Mouse (Mus musculus) 416B (cell line): ENCODE results near the gene Inhbb.

Experiments used
- DNase-seq: peaks from one replicate; pipeline ENCODE4 v3.0.0; 2011; ENCODE audit warnings: low read depth

Gene Inhbb

GRCm38 (mm10) chr1:119419151-119420105 lies 2.6 kb downstream of the Inhbb start:
- no peak for DNase-seq

- no peak for DNase-seq
These were observed 4.1 kb downstream of the Inhbb start for GRCm38 (mm10) chr1:119417991-119418390.

GRCm38 (mm10) chr1:119417542-119417941 lies 4.5 kb downstream of the Inhbb start:
- no peak for DNase-seq

- DNase-seq = no peak
These were observed 5.4 kb downstream of the Inhbb start for GRCm38 (mm10) chr1:119416610-119417009.

GRCm38 (mm10) chr1:119416177-119416576 lies 5.9 kb downstream of the Inhbb start:
- peak; percentile 35 for DNase-seq

GRCm38 (mm10) chr1:119415151-119415550 lies 6.9 kb downstream of the Inhbb start:
- DNase-seq = no peak

GRCm38 (mm10) chr1:119410661-119411060 lies 11.4 kb downstream of the Inhbb start:
- DNase-seq = no peak

- DNase-seq = no peak
These were observed 12.4 kb downstream of the Inhbb start for GRCm38 (mm10) chr1:119409599-119410168.

GRCm38 (mm10) chr1:119409106-119409505 lies 12.9 kb downstream of the Inhbb start:
- no peak for DNase-seq

- no peak for DNase-seq
These were observed 14.2 kb downstream of the Inhbb start for GRCm38 (mm10) chr1:119407691-119408315.

- peak; percentile 32 for DNase-seq
These were observed 17.2 kb downstream of the Inhbb start for GRCm38 (mm10) chr1:119404798-119405197.

- no peak for DNase-seq
These were observed 17.7 kb downstream of the Inhbb start for GRCm38 (mm10) chr1:119404341-119404740.

GRCm38 (mm10) chr1:119401249-119401648 lies 20.8 kb downstream of the Inhbb start:
- DNase-seq = no peak

GRCm38 (mm10) chr1:119398640-119399039 lies 23.4 kb downstream of the Inhbb start:
- no peak for DNase-seq

GRCm38 (mm10) chr1:119397839-119398238 lies 24.2 kb downstream of the Inhbb start:
- DNase-seq = no peak

GRCm38 (mm10) chr1:119391311-119391710 lies 30.7 kb downstream of the Inhbb start:
- no peak for DNase-seq

- no peak for DNase-seq
These were observed 31.4 kb downstream of the Inhbb start for GRCm38 (mm10) chr1:119390676-119391075.

GRCm38 (mm10) chr1:119389771-119390500 lies 32.1 kb downstream of the Inhbb start:
- DNase-seq = no peak

GRCm38 (mm10) chr1:119388664-119389396 lies 33.2 kb downstream of the Inhbb start:
- DNase-seq = no peak

- DNase-seq = no peak
These were observed 35.7 kb downstream of the Inhbb start for GRCm38 (mm10) chr1:119386306-119386705.

GRCm38 (mm10) chr1:119383916-119384315 lies 38.1 kb downstream of the Inhbb start:
- DNase-seq = no peak
